Mouse (Mus musculus) ES-Bruce4 (cell line): ENCODE results near the gene Pde4d. TPM values are rescaled to one million over a fixed set of nuclear protein-coding genes. Genes with fewer than 3 reads are reported as not detected.

Experiments used
- H3K27ac ChIP-seq: 2 replicates; pipeline ENCODE4 v1.5.1; 2012; ENCODE audit warnings: low read length, inconsistent platforms; ENCODE audit not compliant: insufficient read depth
- H3K27me3 ChIP-seq: 2 replicates; pipeline ENCODE4 v1.6.1; 2012; ENCODE audit warnings: mild to moderate bottlenecking, low read length, inconsistent platforms; ENCODE audit not compliant: control insufficient read depth, poor library complexity, insufficient read depth, severe bottlenecking
- H3K36me3 ChIP-seq: 2 replicates; pipeline ENCODE4 v1.6.1; 2012; ENCODE audit warnings: inconsistent platforms, mild to moderate bottlenecking, low read length, moderate library complexity; ENCODE audit not compliant: control insufficient read depth, poor library complexity, insufficient read depth, severe bottlenecking
- H3K4me1 ChIP-seq: one replicate; pipeline ENCODE4 v1.8.1; 2011; ENCODE audit warnings: low read length; ENCODE audit not compliant: control insufficient read depth, insufficient read depth
- H3K4me3 ChIP-seq: 2 replicates; pipeline ENCODE4 v1.5.1; 2011; ENCODE audit warnings: low read depth, mild to moderate bottlenecking, low read length
- H3K9ac ChIP-seq: 2 replicates; pipeline ENCODE4 v1.6.1; 2012; ENCODE audit warnings: low read depth, mild to moderate bottlenecking, inconsistent platforms; ENCODE audit not compliant: poor library complexity, severe bottlenecking
- H3K9me3 ChIP-seq: replicated peaks from 2 replicates; pipeline ENCODE4 v1.6.1; 2012; ENCODE audit warnings: mild to moderate bottlenecking, low read length, inconsistent platforms; ENCODE audit not compliant: control insufficient read depth, poor library complexity, insufficient read depth, severe bottlenecking
- CTCF ChIP-seq: IDR thresholded peaks from one replicate; pipeline ENCODE4 v1.8.1; 2011; ENCODE audit warnings: low read depth, low read length
- EP300 ChIP-seq: IDR thresholded peaks from 2 replicates; pipeline ENCODE4 v1.6.1; 2011; ENCODE audit warnings: low read depth, low read length; ENCODE audit not compliant: insufficient read depth
- POLR2A ChIP-seq: IDR thresholded peaks from one replicate; pipeline ENCODE4 v1.8.1; 2011; ENCODE audit warnings: low read length; ENCODE audit not compliant: insufficient read depth
- polyA plus RNA-seq: library from polyadenylated mRNA; stranded (reverse); fragments of >200 nt; gene quantifications from 2 replicates; pipeline ENCODE4 v1.2.4, GENCODE M21; 2011; ENCODE audit warnings: low read depth; ENCODE audit not compliant: missing spikeins, insufficient read depth, insufficient read length

Pde4d gene
- polyA plus RNA-seq, 1 experiment, result 5.0 TPM

DNA sequence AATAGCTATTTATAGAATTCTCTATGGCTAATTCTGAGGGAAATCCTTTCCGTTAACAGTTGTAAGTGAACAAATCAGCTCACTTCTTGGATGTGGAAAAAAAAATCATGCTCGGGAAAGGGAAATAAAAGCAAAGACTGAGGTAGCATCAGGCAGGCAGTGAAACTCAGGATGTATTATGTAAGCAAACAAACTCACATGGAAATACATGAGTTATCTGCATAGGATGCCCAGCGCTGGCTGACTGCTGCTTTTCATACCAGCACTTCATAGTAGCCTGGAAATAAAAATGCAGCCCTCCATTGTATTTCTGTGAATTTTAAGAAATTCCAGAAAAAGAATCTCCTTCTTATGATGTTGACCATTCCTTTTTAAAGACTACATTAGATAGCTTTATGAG lies 1237.2 kb downstream of the Pde4d start:
- Histone ChIP-seq H3K4me1 (peaks cover 2% of the 10 kb centered on the region), H3K27me3 (no peaks in the 10 kb centered on the region), H3K9ac (no peak overlapping the region), H3K4me3 (no peak overlapping the region), H3K27ac (no peak overlapping the region), H3K9me3 (no peaks in the 10 kb centered on the region), H3K36me3 (no peaks in the 10 kb centered on the region)
- no peak for TF ChIP-seq CTCF
- TF ChIP-seq POLR2A, result no peak
- no peak for TF ChIP-seq EP300

DNA sequence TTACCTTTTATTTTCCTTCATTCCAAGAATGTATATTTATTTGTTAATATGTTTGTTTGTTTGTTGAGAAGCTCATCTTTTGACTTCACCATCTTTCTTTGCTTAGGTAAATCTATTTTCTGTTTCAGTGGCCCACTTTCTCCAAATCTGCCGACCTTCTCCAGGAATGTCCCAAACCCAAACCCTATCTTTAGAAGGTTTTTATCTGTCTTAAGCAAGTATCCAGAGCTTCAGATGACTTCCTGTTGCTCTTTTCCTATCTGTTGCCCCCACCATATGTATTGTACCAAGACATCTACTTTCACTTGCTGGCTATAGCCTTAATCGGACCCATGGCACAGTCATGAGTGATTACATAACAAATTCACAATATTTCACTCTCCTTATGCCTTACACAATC lies 1238.4 kb downstream of the Pde4d start:
- no peaks in the 10 kb centered on the region for H3K9me3 ChIP-seq
- H3K9ac ChIP-seq, result no peak overlapping the region
- no peaks in the 10 kb centered on the region for H3K27me3 ChIP-seq
- no peaks in the 10 kb centered on the region for H3K36me3 ChIP-seq
- no peaks in the 10 kb centered on the region for H3K4me1 ChIP-seq
- TF ChIP-seq CTCF (no peak), POLR2A (no peak), EP300 (no peak)
- no peak overlapping the region for H3K4me3 ChIP-seq
- H3K27ac ChIP-seq, result no peak overlapping the region

DNA sequence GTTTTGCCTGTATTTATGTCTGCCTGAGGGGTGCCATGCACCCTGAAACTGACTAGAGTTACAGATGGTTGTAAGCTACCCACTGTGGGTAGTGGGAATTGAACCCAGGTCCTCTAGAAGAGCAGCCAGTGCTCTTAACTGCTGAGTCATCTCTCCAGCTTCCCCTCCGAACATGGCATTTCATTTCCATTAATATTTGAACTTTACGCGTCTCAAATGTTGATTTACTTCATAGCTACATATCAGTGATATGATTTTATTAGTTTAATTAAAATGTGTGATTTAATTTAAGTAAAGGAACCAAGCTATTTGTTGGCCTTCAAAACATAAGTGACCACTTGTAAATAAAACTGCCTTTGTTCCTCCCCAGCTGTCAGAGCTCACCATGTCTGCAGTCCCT lies 1239.4 kb downstream of the Pde4d start:
- Histone ChIP-seq H3K36me3 (no peaks in the 10 kb centered on the region), H3K9ac (no peak overlapping the region), H3K4me1 (no peaks in the 10 kb centered on the region), H3K4me3 (no peak overlapping the region), H3K9me3 (no peaks in the 10 kb centered on the region), H3K27ac (no peak overlapping the region), H3K27me3 (no peaks in the 10 kb centered on the region)
- TF ChIP-seq POLR2A (no peak), EP300 (no peak), CTCF (no peak)

DNA sequence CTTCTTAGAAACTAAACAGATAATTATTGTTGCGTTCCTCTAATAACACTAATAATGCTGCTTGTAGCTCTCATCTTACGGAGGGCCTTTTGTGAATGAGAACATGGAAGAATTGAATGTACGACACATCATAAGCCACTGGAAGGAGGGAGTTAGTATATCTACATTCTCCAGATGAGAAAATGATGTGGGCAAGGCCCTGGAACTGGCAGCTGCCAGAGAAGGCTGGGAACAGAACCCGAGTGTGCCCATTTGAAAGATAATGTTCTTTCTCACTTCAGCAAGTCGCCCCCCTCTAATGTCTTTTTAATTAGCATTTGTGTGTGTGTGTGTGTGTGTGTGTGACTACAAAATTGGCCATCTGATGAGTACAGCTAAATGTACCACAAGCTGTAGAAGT lies 1240.8 kb downstream of the Pde4d start:
- Histone ChIP-seq H3K4me1 (no peaks in the 10 kb centered on the region), H3K36me3 (no peaks in the 10 kb centered on the region), H3K9ac (no peak overlapping the region), H3K27ac (no peak overlapping the region), H3K9me3 (no peaks in the 10 kb centered on the region), H3K27me3 (no peaks in the 10 kb centered on the region), H3K4me3 (no peak overlapping the region)
- TF ChIP-seq EP300 (no peak), POLR2A (no peak), CTCF (no peak)

DNA sequence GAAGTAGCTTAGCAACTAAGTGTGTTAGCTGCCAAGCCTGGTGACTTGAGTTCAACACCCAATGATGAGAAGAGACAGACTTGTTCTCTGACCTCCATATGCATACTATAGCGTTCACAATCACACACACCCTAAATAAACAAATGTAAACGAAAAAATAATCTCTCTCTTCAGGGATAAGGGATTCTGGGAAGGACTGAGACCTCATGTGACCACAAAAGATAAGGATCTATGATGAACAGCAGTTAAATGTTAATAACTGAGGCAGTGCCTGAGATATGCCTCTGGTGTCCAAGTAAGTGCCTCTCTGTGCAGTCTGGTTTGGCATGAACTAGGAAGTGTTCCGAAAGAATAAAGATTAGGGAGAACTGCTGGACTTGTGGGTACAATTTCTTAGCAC lies 1243.1 kb downstream of the Pde4d start:
- H3K9ac ChIP-seq, result no peak overlapping the region
- H3K9me3 ChIP-seq, result no peaks in the 10 kb centered on the region
- no peak overlapping the region for H3K27ac ChIP-seq
- H3K27me3 ChIP-seq, result no peaks in the 10 kb centered on the region
- H3K4me3 ChIP-seq, result no peak overlapping the region
- H3K4me1 ChIP-seq, result no peaks in the 10 kb centered on the region
- H3K36me3 ChIP-seq, result no peaks in the 10 kb centered on the region
- TF ChIP-seq POLR2A, result no peak

DNA sequence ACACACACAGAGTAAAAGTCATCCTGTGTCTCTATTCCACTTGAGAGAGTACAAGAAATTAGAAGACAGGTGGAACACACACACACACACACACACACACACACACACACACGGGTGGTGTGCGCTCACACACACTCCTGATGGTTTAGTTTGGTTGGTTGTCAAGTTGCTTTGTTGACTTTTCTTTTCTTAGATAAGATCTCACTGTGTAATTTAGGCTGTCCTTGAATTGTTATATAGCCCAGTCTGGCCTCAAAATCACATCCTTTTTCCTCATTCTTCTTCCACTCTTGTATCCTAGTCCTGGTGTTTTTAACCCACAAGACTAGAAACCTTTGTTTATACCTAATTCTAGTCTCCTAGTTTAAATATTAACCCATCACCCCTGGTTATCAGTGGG lies 1244.0 kb downstream of the Pde4d start:
- no peak for TF ChIP-seq EP300
- TF ChIP-seq POLR2A, result no peak
- TF ChIP-seq CTCF, result no peak
- Histone ChIP-seq H3K9ac (no peak overlapping the region), H3K36me3 (no peaks in the 10 kb centered on the region), H3K4me1 (no peaks in the 10 kb centered on the region), H3K4me3 (no peak overlapping the region), H3K27ac (no peak overlapping the region), H3K9me3 (no peaks in the 10 kb centered on the region), H3K27me3 (no peaks in the 10 kb centered on the region)
